Mouse (Mus musculus) lung, embryonic 16.5 days (tissue): ENCODE measurements around the gene Smok3b. TPM values are rescaled to one million over a fixed set of nuclear protein-coding genes. Genes with fewer than 3 reads are reported as not detected.

Experiments
- ATAC-seq: fragments of 200-750 bp; cut with Nextera tagmentation; 2 replicates; pipeline ENCODE4 v1.8.0; 2017; ENCODE audit warnings: low read depth, mild to moderate bottlenecking, moderate library complexity
- H3K27ac ChIP-seq: fragments of 300-500 bp; sonication (generic); 2 replicates; pipeline ENCODE4 v1.5.1; 2014; ENCODE audit warnings: mild to moderate bottlenecking, control low read depth, low read length
- H3K27me3 ChIP-seq: fragments of 300-500 bp; sonication (generic); 2 replicates; pipeline ENCODE4 v1.6.1; 2014; ENCODE audit warnings: low read depth, low read length, mixed read lengths; ENCODE audit not compliant: control insufficient read depth, insufficient read depth
- H3K36me3 ChIP-seq: fragments of 300-500 bp; sonication (generic); 2 replicates; pipeline ENCODE4 v1.6.1; 2014; ENCODE audit warnings: low read length; ENCODE audit not compliant: control insufficient read depth, insufficient read depth
- H3K4me1 ChIP-seq: fragments of 300-500 bp; sonication (generic); replicated peaks from 2 replicates; pipeline ENCODE4 v1.6.1; 2014; ENCODE audit warnings: low read length, mixed read lengths; ENCODE audit not compliant: control insufficient read depth, insufficient read depth
- H3K4me2 ChIP-seq: fragments of 300-500 bp; sonication (generic); 2 replicates; pipeline ENCODE4 v1.6.1; 2014; ENCODE audit warnings: low read depth, low read length, control low read depth
- H3K4me3 ChIP-seq: fragments of 300-500 bp; sonication (generic); 2 replicates; pipeline ENCODE4 v1.5.1; 2014; ENCODE audit warnings: mild to moderate bottlenecking, low read length, control low read depth
- H3K9ac ChIP-seq: fragments of 300-500 bp; sonication (generic); 2 replicates; pipeline ENCODE4 v1.6.1; 2014; ENCODE audit warnings: low read length, control low read depth
- H3K9me3 ChIP-seq: fragments of 300-500 bp; sonication (generic); 2 replicates; pipeline ENCODE4 v1.6.1; 2016; ENCODE audit warnings: low read length; ENCODE audit not compliant: control insufficient read depth
- WGBS: fragments of 180-500 bp; shearing (Covaris S2); extraction: QIAGEN DNeasy Blood & Tissue Kit; methylation state at CpG from one replicate; pipeline ENCODE4 v1.1.7; 2014; 5-methylcytosine and 5-hydroxymethylcytosine counted together
- polyA plus RNA-seq: library from polyadenylated mRNA; unstranded; fragments of >200 nt; fragmentation: Nextera tagmentation; extraction: Ambion mirVana; gene quantifications from 2 replicates; pipeline ENCODE4 v1.2.1, GENCODE M21; 2015

Gene Smok3b
- polyA plus RNA-seq, 1 experiment from 2014 or later, result not detected

GRCm38 (mm10) chr5:138083318-138083900, 62.2 kb downstream of the Smok3b start:
- Histone ChIP-seq H3K27ac (no peak overlapping the region), H3K4me1 (peaks cover 5% of the 10 kb centered on the region), H3K4me3 (no peak overlapping the region), H3K9me3 (no peaks in the 10 kb centered on the region), H3K9ac (no peak overlapping the region), H3K27me3 (no peaks in the 10 kb centered on the region), H3K36me3 (0 out of 2 replicates have a peak, but pooled peaks cover 5% of the 10 kb centered on the region), H3K4me2 (no peak overlapping the region)
- ATAC-seq, result no peak
- 53% methylated on average over 2 of the region's 2 CpGs for WGBS

- Histone ChIP-seq H3K4me2 (no peak overlapping the region), H3K9ac (no peak overlapping the region), H3K9me3 (no peaks in the 10 kb centered on the region), H3K4me1 (peaks cover 5% of the 10 kb centered on the region), H3K27me3 (no peaks in the 10 kb centered on the region), H3K4me3 (no peak overlapping the region), H3K36me3 (peaks cover 5% of the 10 kb centered on the region; the same call in 1 of the 2 replicates), H3K27ac (no peak overlapping the region)
- WGBS, result 94% methylated on average over 2 of the region's 2 CpGs
- no peak for ATAC-seq
Measured at GRCm38 (mm10) chr5:138083936-138084335, 62.7 kb downstream of the Smok3b start.

GRCm38 (mm10) chr5:138084507-138084906, 63.3 kb downstream of the Smok3b start:
- H3K4me3 ChIP-seq, result peak overlapping the region; percentile 99
- H3K9ac ChIP-seq, result peak overlapping the region; percentile 100
- no peaks in the 10 kb centered on the region for H3K9me3 ChIP-seq
- H3K4me1 ChIP-seq, result peaks cover 5% of the 10 kb centered on the region
- no peak for ATAC-seq
- H3K36me3 ChIP-seq, result peaks cover 5% of the 10 kb centered on the region; the same call in 1 of the 2 replicates
- peak overlapping the region; percentile 88 for H3K4me2 ChIP-seq
- no peaks in the 10 kb centered on the region for H3K27me3 ChIP-seq
- 40% methylated on average over 2 of the region's 2 CpGs for WGBS
- H3K27ac ChIP-seq, result no peak overlapping the region

- Histone ChIP-seq H3K27ac (peak within 1 kb of the TSS; percentile 76), H3K4me1 (peaks cover 5% of the 10 kb centered on the region), H3K36me3 (peaks cover 5% of the 10 kb centered on the region; the same call in 1 of the 2 replicates), H3K9ac (peak within 1 kb of the TSS; percentile 100), H3K27me3 (no peaks in the 10 kb centered on the region), H3K4me2 (peak within 1 kb of the TSS; percentile 88), H3K9me3 (no peaks in the 10 kb centered on the region), H3K4me3 (peak within 1 kb of the TSS; percentile 99)
- under 1% methylated on average over 27 of the region's 27 CpGs for WGBS
- ATAC-seq, result peak; percentile 96
Measured at GRCm38 (mm10) chr5:138084996-138085395, 63.8 kb downstream of the Smok3b start, which contains the start of gene Zkscan1. Gene Zkscan1, plus strand, starts transcription at chr5:138085084.

- Histone ChIP-seq H3K36me3 (peaks cover 5% of the 10 kb centered on the region; the same call in 1 of the 2 replicates), H3K9ac (peak overlapping the region; percentile 100), H3K4me2 (peak overlapping the region; percentile 88), H3K9me3 (no peaks in the 10 kb centered on the region), H3K27me3 (no peaks in the 10 kb centered on the region), H3K27ac (peak overlapping the region; percentile 76), H3K4me1 (peaks cover 5% of the 10 kb centered on the region), H3K4me3 (peak overlapping the region; percentile 99)
- WGBS, result under 1% methylated on average over 18 of the region's 18 CpGs
- ATAC-seq, result no peak; the same call in 1 of the 2 replicates
Measured at GRCm38 (mm10) chr5:138085421-138085911, 64.2 kb downstream of the Smok3b start.

- Histone ChIP-seq H3K4me2 (no peak overlapping the region), H3K9ac (no peak overlapping the region), H3K36me3 (peaks cover 5% of the 10 kb centered on the region; the same call in 1 of the 2 replicates), H3K27ac (no peak overlapping the region), H3K27me3 (no peaks in the 10 kb centered on the region), H3K4me1 (peaks cover 5% of the 10 kb centered on the region), H3K9me3 (no peaks in the 10 kb centered on the region), H3K4me3 (no peak overlapping the region)
- WGBS, result 76% methylated on average over 3 of the region's 3 CpGs
- no peak for ATAC-seq
Measured at GRCm38 (mm10) chr5:138086842-138087241, 65.6 kb downstream of the Smok3b start.

- Histone ChIP-seq H3K4me2 (no peak overlapping the region), H3K9me3 (no peaks in the 10 kb centered on the region), H3K4me3 (no peak overlapping the region), H3K9ac (no peak overlapping the region), H3K27me3 (no peaks in the 10 kb centered on the region), H3K4me1 (peaks cover 5% of the 10 kb centered on the region), H3K27ac (no peak overlapping the region), H3K36me3 (peaks cover 9% of the 10 kb centered on the region; the same call in 1 of the 2 replicates)
- ATAC-seq, result no peak
- WGBS, result 67% methylated on average over 3 of the region's 3 CpGs
Measured at GRCm38 (mm10) chr5:138088366-138088765, 67.1 kb downstream of the Smok3b start.

- H3K27ac ChIP-seq, result no peak overlapping the region
Measured at GRCm38 (mm10) chr5:138089108-138089551, 67.9 kb downstream of the Smok3b start.

GRCm38 (mm10) chr5:138090271-138090670, 69.0 kb downstream of the Smok3b start:
- Histone ChIP-seq H3K36me3 (peaks cover 19% of the 10 kb centered on the region), H3K9ac (no peak overlapping the region), H3K4me3 (no peak overlapping the region), H3K27me3 (no peaks in the 10 kb centered on the region), H3K4me1 (peaks cover 5% of the 10 kb centered on the region), H3K9me3 (no peaks in the 10 kb centered on the region), H3K4me2 (no peak overlapping the region), H3K27ac (no peak overlapping the region)
- WGBS, result 72% methylated on average over 3 of the region's 3 CpGs
- no peak for ATAC-seq

More at GRCm38 (mm10) chr5:138089108-138089551, 67.9 kb downstream of the Smok3b start:
- H3K9me3 ChIP-seq, result no peaks in the 10 kb centered on the region
- H3K4me3 ChIP-seq, result no peak overlapping the region
- H3K36me3 ChIP-seq, result peaks cover 15% of the 10 kb centered on the region
- H3K4me1 ChIP-seq, result peaks cover 5% of the 10 kb centered on the region
- H3K4me2 ChIP-seq, result no peak overlapping the region
- no peaks in the 10 kb centered on the region for H3K27me3 ChIP-seq
- no peak overlapping the region for H3K9ac ChIP-seq
- 70% methylated on average over 6 of the region's 6 CpGs for WGBS
- no peak for ATAC-seq
